ENCODE assay signal across 16 mouse cellular contexts in the genomic region with DNA sequence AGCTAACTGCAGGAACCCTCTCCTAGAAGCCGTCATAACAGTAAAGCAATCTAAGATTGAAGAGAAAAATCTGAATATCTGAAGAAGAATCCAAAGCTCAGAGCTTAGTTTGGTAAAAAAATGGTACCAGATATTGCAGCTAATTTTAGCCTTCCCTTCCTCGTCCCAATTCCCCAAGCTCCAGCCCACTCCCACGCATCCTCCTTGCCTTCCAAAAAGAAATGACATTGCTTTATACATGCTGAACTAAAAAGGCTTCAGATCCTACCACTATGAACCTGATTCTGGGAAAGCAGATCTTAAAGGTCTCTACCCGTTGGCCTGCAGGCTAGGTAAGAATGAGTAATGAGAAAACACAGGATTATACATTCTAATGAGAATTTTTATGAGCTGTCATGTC.
DNase-seq lines count a peak whose midpoint lies in the region; ATAC-seq and TF ChIP-seq lines count a peak whose summit lies in the region.
"Had no signal": no experiment of that assay in that cellular context is flagged by ENCODE, and none has a peak within 500 bp of the region (broad histone marks: within the 10 kb centered on the region; RNA-seq: fewer than 3 reads in every experiment).

No protein-coding gene starts in this region.

- no peaks in the 10 kb centered on the region for H3K27me3 ChIP-seq in heart, embryonic 10.5 days (ENCODE audit: insufficient read depth, poor library complexity, severe bottlenecking)
- no peaks in the 10 kb centered on the region for H3K27me3 ChIP-seq in midbrain, embryonic 15.5 days (replicated peaks)
- H3K27me3 ChIP-seq: embryonic facial prominence, embryonic 13.5 days had no signal

- intact Hi-C loops in left cerebral cortex, postnatal 36 days (cut with DNase I), result loop anchor here (5.0 kb wide), 2 partner anchors 35 kb away; no protein-coding TSS in a partner anchor

- no peak overlapping the region for H3K9ac ChIP-seq in midbrain, embryonic 15.5 days
- H3K9ac ChIP-seq: embryonic facial prominence, embryonic 13.5 days had no signal

- H3K36me3 ChIP-seq in heart, embryonic 10.5 days, result peaks cover 9% of the 10 kb centered on the region; the same call in 1 of the 2 replicates
- no peaks in the 10 kb centered on the region for H3K36me3 ChIP-seq in midbrain, embryonic 15.5 days (replicated peaks)
- H3K36me3 ChIP-seq: embryonic facial prominence, embryonic 13.5 days had no signal

- H3K4me3 ChIP-seq in heart, embryonic 10.5 days, result no peak overlapping the region
- no peak overlapping the region for H3K4me3 ChIP-seq in midbrain, embryonic 15.5 days
- H3K4me3 ChIP-seq: embryonic facial prominence, embryonic 13.5 days had no signal

- 62% methylated on average over 4 of the region's 4 CpGs for WGBS in heart, embryonic 10.5 days
- WGBS in midbrain, embryonic 15.5 days, result 47% methylated on average over 4 of the region's 4 CpGs

- H3K4me2 ChIP-seq in midbrain, embryonic 15.5 days, result no peak overlapping the region
- H3K4me2 ChIP-seq: embryonic facial prominence, embryonic 13.5 days had no signal

- H3K4me1 ChIP-seq in heart, embryonic 10.5 days, result peaks cover 17% of the 10 kb centered on the region
- H3K4me1 ChIP-seq in midbrain, embryonic 15.5 days, result peaks cover 31% of the 10 kb centered on the region

- ATAC-seq in midbrain, embryonic 15.5 days (replicated peaks), result no peak

- no peak overlapping the region; the same call in 1 of the 2 replicates for H3K27ac ChIP-seq in heart, embryonic 10.5 days
- peak overlapping the region; percentile 89 for H3K27ac ChIP-seq in midbrain, embryonic 15.5 days
- H3K27ac ChIP-seq: embryonic facial prominence, embryonic 13.5 days had no signal

- TF ChIP-seq CTCF in brain, embryonic 14.5 days (IDR thresholded peaks at IDR 0.05; ENCODE audit: borderline replicate concordance, extremely low read depth, insufficient read depth, insufficient read length), result no peak

- peak; percentile 19 for DNase-seq in heart, adult 11 months
- DNase-seq in heart, embryonic 10.5 days (ENCODE audit: low spot score), result no peak
- peak; percentile 53 for DNase-seq in left cerebral cortex, adult 18-20 months (ENCODE audit: low spot score in 2 of 2)
- DNase-seq in left cerebral cortex, postnatal 36 days (ENCODE audit: low spot score in 2 of 2), result no peak
- DNase-seq in brain, embryonic 14.5 days (ENCODE audit: low read depth), result peak; percentile 25
- no peak for DNase-seq in c-Kit-positive CD71-positive TER-119-positive erythroid progenitor cells, embryonic 14.5 days (ENCODE audit: low spot score)
- no peak for DNase-seq in kidney, adult 8-10 months
- DNase-seq: cerebellum, adult 18-20 months; gastrocnemius, postnatal 10 days; kidney, adult 18-20 months; kidney, postnatal 36 days; lung, adult 2 months; lung, postnatal 4 days; thymus, adult 18-20 months had no signal

- TF ChIP-seq POLR2A in brain, embryonic 14.5 days (IDR thresholded peaks at IDR 0.05; ENCODE audit: borderline replicate concordance, extremely low read depth, insufficient read depth, insufficient read length, poor library complexity, severe bottlenecking), result no peak

- 0 out of 2 replicates have a peak, but pooled peaks cover 2% of the 10 kb centered on the region for H3K9me3 ChIP-seq in heart, embryonic 10.5 days
- no peaks in the 10 kb centered on the region for H3K9me3 ChIP-seq in midbrain, embryonic 15.5 days
- H3K9me3 ChIP-seq: embryonic facial prominence, embryonic 13.5 days had no signal

Comparison
In these comparisons a context has a peak if more than half of its experiments do, and no peak if none do; other contexts are left out.
1. DNase-seq: peak in heart, adult 11 months (single experiment), left cerebral cortex, adult 18-20 months (2 of 2) and brain, embryonic 14.5 days (single experiment); none in heart, embryonic 10.5 days (single experiment), left cerebral cortex, postnatal 36 days (0 of 2), c-Kit-positive CD71-positive TER-119-positive erythroid progenitor cells, embryonic 14.5 days (single experiment) and kidney, adult 8-10 months (0 of 2).